Comparison of ENCODE assay signal across 31 mouse cellular contexts in the genomic region with DNA sequence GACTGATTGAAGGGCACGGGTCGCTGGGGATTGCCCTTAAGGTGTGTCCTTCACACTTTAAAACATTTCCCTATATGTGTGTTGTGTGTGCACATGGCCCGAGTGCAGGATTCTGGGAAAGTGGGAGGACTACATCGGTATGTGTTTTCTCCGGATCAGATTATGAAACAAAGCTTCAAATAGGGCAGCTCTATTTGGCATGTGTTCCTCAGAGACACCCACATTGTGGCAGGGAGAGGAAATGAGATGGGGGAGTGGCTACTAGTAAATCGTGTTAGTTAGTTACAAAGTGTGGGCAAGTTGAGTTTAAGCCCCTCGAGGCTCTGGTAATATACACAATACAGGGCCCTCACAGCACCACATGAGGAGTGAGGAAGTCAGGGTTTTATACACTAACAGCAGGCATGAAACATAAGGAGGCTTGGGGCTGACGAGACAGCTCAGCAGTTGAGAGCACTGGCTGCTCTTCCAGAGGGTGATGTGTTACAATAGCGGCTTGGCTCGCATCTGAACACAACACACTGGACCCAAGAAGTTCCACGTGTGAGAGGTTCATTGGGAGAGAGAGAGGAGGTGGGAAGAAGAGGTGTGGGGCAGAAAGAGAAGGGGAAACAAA. TPM values are rescaled to one million over a fixed set of nuclear protein-coding genes. Genes with fewer than 3 reads are reported as not detected.
DNase-seq lines count a peak whose midpoint lies in the region; ATAC-seq and TF ChIP-seq lines count a peak whose summit lies in the region.
"Had no signal": no experiment of that assay in that cellular context is flagged by ENCODE, and none has a peak within 500 bp of the region (broad histone marks: within the 10 kb centered on the region; RNA-seq: fewer than 3 reads in every experiment).

No protein-coding gene starts in this region.

- peak; percentile 95 for ATAC-seq in frontal cortex, adult (ENCODE audit: low TSS enrichment)
- ATAC-seq: forebrain, embryonic 15.5 days; midbrain, embryonic 15.5 days had no signal

- peak overlapping the region; percentile 75 for H3K27ac ChIP-seq in layer of hippocampus, adult 2 months
- H3K27ac ChIP-seq: embryonic facial prominence, embryonic 12.5 days; forebrain, embryonic 15.5 days; hindbrain, embryonic 13.5 days; kidney, postnatal 0 days; lung, embryonic 15.5 days; midbrain, embryonic 10.5 days; midbrain, embryonic 15.5 days had no signal

- H3K4me3 ChIP-seq in layer of hippocampus, adult 2 months, result no peak overlapping the region
- H3K4me3 ChIP-seq: embryonic facial prominence, embryonic 12.5 days; forebrain, embryonic 15.5 days; hindbrain, embryonic 13.5 days; lung, embryonic 15.5 days; midbrain, embryonic 10.5 days; midbrain, embryonic 15.5 days had no signal

- DNase-seq in frontal cortex, postnatal 14 days (ENCODE audit: low spot score in 2 of 2), result no peak
- peak; percentile 35 to 53 for DNase-seq in layer of hippocampus, adult 2 months (ENCODE audit: low spot score in 2 of 2)
- DNase-seq in layer of hippocampus, adult 9-10 months (ENCODE audit: low spot score), result no peak
- DNase-seq in right cerebral cortex, adult 18-20 months, result peak; percentile 14
- no peak for DNase-seq in right cerebral cortex, postnatal 10 days (ENCODE audit: low spot score in 2 of 2)
- no peak for DNase-seq in urinary bladder, adult 18-20 months (ENCODE audit: low spot score in 2 of 2)
- DNase-seq in spleen, adult 12 weeks (ENCODE audit: low spot score), result no peak
- DNase-seq: adrenal gland, postnatal 10 days; cerebellum, adult 11 months; cerebellum, adult 9-10 months; cerebellum, postnatal 36 days; embryo, embryonic 11 days; gastrocnemius, postnatal 25 days; heart, adult 18-20 months; heart, postnatal 36 days; kidney, adult 8-10 months; kidney, postnatal 4 days; right cerebral cortex, postnatal 4 days had no signal

- no peak for TF ChIP-seq CTCF in layer of hippocampus, adult 2 months (conservative IDR thresholded peaks at IDR 0.05)

RNA-seq across cellular contexts. Expression of a gene that starts 28.0 kb away (rescaled TPM):
- not detected for total RNA-seq in layer of hippocampus, adult 2 months (2021)
- total RNA-seq: adrenal gland, postnatal 10 days; G1E; gastrocnemius, adult 18-20 months; gastrocnemius, postnatal 25 days; heart, adult 18-20 months; heart, postnatal 36 days; left cerebral cortex, adult 8-10 months; megakaryocyte progenitor cell, adult 5-6 weeks; neutrophil, adult 5-6 weeks had no signal

RNA-seq across cellular contexts. Expression of a gene that starts 30.3 kb away (rescaled TPM):
- 10 to 100 TPM in 1 of 2 experiments, 1 to 10 TPM in 1; 8.3 to 10.3 TPM for total RNA-seq in layer of hippocampus, adult 2 months (2021)
- total RNA-seq: G1E; neutrophil, adult 5-6 weeks had no signal

Comparison
In these comparisons a context has a peak if more than half of its experiments do, and no peak if none do; other contexts are left out.
1. DNase-seq: peak in layer of hippocampus, adult 2 months (2 of 2) and right cerebral cortex, adult 18-20 months (single experiment); none in frontal cortex, postnatal 14 days (0 of 2), layer of hippocampus, adult 9-10 months (single experiment), right cerebral cortex, postnatal 10 days (0 of 2), urinary bladder, adult 18-20 months (0 of 2) and spleen, adult 12 weeks (single experiment).